Mouse (Mus musculus) gonadal fat pad, adult 2 months (tissue): ENCODE data around the gene Ccdc22. TPM values are rescaled to one million over a fixed set of nuclear protein-coding genes. Genes with fewer than 3 reads are reported as not detected.

Experiments used
- DNase-seq: peaks from one replicate; pipeline ENCODE4 v3.0.0-alpha.2; 2012; ENCODE audit warnings: low read depth
- polyA plus RNA-seq: library from polyadenylated mRNA; depleted of rRNA; stranded (reverse); fragments of >200 nt; gene quantifications from 2 replicates; pipeline ENCODE4 v1.2.3, GENCODE M21; 2012; rRNA removed

The Ccdc22 gene
- polyA plus RNA-seq, 1 experiment: 15.2 TPM

GRCm38 (mm10) chrX:7573176-7574086 lies 31.9 kb downstream of the Ccdc22 start, which contains the start of gene Foxp3:
Foxp3 (plus strand) TSS chrX:7573644.
- no peak for DNase-seq

- no peak for DNase-seq
These were observed 32.9 kb downstream of the Ccdc22 start for GRCm38 (mm10) chrX:7572466-7572865.

GRCm38 (mm10) chrX:7571565-7572136 lies 33.7 kb downstream of the Ccdc22 start:
- no peak for DNase-seq

GRCm38 (mm10) chrX:7570481-7571175 lies 34.7 kb downstream of the Ccdc22 start:
- DNase-seq: no peak

- no peak for DNase-seq
These were observed 37.8 kb downstream of the Ccdc22 start for GRCm38 (mm10) chrX:7567491-7567890.

- DNase-seq: no peak
These were observed 39.0 kb downstream of the Ccdc22 start for GRCm38 (mm10) chrX:7566352-7566751.

- DNase-seq: no peak
These were observed 42.2 kb downstream of the Ccdc22 start for GRCm38 (mm10) chrX:7563076-7563475.

GRCm38 (mm10) chrX:7553474-7553873 lies 51.8 kb downstream of the Ccdc22 start:
- no peak for DNase-seq

Other genes starting within 250 kb of the Ccdc22 start
- gene Usp27x, start 229.7 kb downstream of the Ccdc22 start, polyA plus RNA-seq: 1.1 and 1.3 TPM in 2 replicates
- gene Foxp3, start 31.9 kb downstream of the Ccdc22 start, polyA plus RNA-seq: 0.11 and 0.18 TPM in 2 replicates
- gene Ppp1r3f, start 31.2 kb downstream of the Ccdc22 start, polyA plus RNA-seq: 2.0 and 2.1 TPM in 2 replicates
- gene Cacna1f, start 1.6 kb upstream of the Ccdc22 start, polyA plus RNA-seq: 0.05 and 0.08 TPM in 2 replicates
- 4.7 and 13.6 TPM in 2 replicates for gene Syp, start 33.0 kb upstream of the Ccdc22 start, polyA plus RNA-seq
- 21.3 and 23.1 TPM in 2 replicates for gene Prickle3, start 51.7 kb upstream of the Ccdc22 start, polyA plus RNA-seq
- 425 and 457 TPM in 2 replicates for gene Plp2, start 65.9 kb upstream of the Ccdc22 start, polyA plus RNA-seq
- 3.6 and 5.5 TPM in 2 replicates for gene Magix, start 75.7 kb upstream of the Ccdc22 start, polyA plus RNA-seq
- gene Gpkow, start 91.6 kb upstream of the Ccdc22 start, polyA plus RNA-seq: 10.3 and 10.4 TPM in 2 replicates
- gene Wdr45, start 108.8 kb upstream of the Ccdc22 start, polyA plus RNA-seq: 75.7 and 96.4 TPM in 2 replicates
- gene Gm45208, start 116.7 kb upstream of the Ccdc22 start, polyA plus RNA-seq: 0.32 TPM in 1 of 2 replicates, not detected in the other
- 20.9 TPM in 2 replicates for gene Praf2, start 122.9 kb upstream of the Ccdc22 start, polyA plus RNA-seq
- 16.7 and 23.1 TPM in 2 replicates for gene Ccdc120, start 145.4 kb upstream of the Ccdc22 start, polyA plus RNA-seq
- 38.8 and 54.6 TPM in 2 replicates for gene Tfe3, start 157.0 kb upstream of the Ccdc22 start, polyA plus RNA-seq
- 29.8 and 32.7 TPM in 2 replicates for gene Gripap1, start 184.2 kb upstream of the Ccdc22 start, polyA plus RNA-seq
- 9.9 and 10.7 TPM in 2 replicates for gene Kcnd1, start 216.8 kb upstream of the Ccdc22 start, polyA plus RNA-seq
- 24.3 and 44.1 TPM in 2 replicates for gene Otud5, start 235.8 kb upstream of the Ccdc22 start, polyA plus RNA-seq